Mouse (Mus musculus) MEL (cell line): Measurements from ENCODE around the gene Rpl37. TPM values are rescaled to one million over a fixed set of nuclear protein-coding genes. Genes with fewer than 3 reads are reported as not detected.

Source experiments
- DNase-seq: peaks from one replicate; pipeline ENCODE4 v3.0.0; 2011; ENCODE audit warnings: low read depth, low spot score
- H3K27ac ChIP-seq: 2 replicates; pipeline ENCODE4 v1.5.1; 2012; ENCODE audit warnings: low read depth, mild to moderate bottlenecking, control low read depth, low read length, moderate library complexity; ENCODE audit not compliant: control insufficient read depth
- H3K27me3 ChIP-seq, 2 experiments: fragments of 150-350 bp in 1 of 2; sonication (generic) in 1 of 2; 2 replicates each; pipeline ENCODE4 v1.6.1; 2012; ENCODE audit warnings: low read length in 2 of 2, mild to moderate bottlenecking in 2 of 2, improper control_type of control experiment in 1 of 2, moderate library complexity in 1 of 2; ENCODE audit not compliant: insufficient read depth in 2 of 2, control insufficient read depth in 1 of 2
- H3K36me3 ChIP-seq, 2 experiments: 2 replicates each; pipeline ENCODE4 v1.6.1; 2012 to 2014; ENCODE audit warnings: low read length in 2 of 2, improper control_type of control experiment in 1 of 2, inconsistent platforms in 1 of 2, mild to moderate bottlenecking in 1 of 2; ENCODE audit not compliant: insufficient read depth in 2 of 2, control insufficient read depth in 1 of 2
- H3K4me1 ChIP-seq, 2 experiments: fragments of 150-350 bp in 1 of 2; sonication (generic) in 1 of 2; 2 replicates each; pipeline ENCODE4 v1.6.1; 2012; ENCODE audit warnings: low read length in 2 of 2, improper control_type of control experiment in 1 of 2, mild to moderate bottlenecking in 1 of 2; ENCODE audit not compliant: insufficient read depth in 2 of 2, control insufficient read depth in 1 of 2
- H3K4me3 ChIP-seq, 2 experiments: fragments of 150-350 bp in 1 of 2; sonication (generic) in 1 of 2; 2 replicates each; pipeline ENCODE4 v1.5.1; 2012; ENCODE audit warnings: low read depth in 2 of 2, low read length in 2 of 2, mild to moderate bottlenecking in 2 of 2, moderate library complexity in 2 of 2, control low read depth in 1 of 2, improper control_type of control experiment in 1 of 2; ENCODE audit not compliant: control insufficient read depth in 1 of 2, insufficient read depth in 1 of 2
- H3K79me2 ChIP-seq: 2 replicates; pipeline ENCODE4 v1.6.1; 2012; ENCODE audit warnings: mild to moderate bottlenecking, low read length, moderate library complexity; ENCODE audit not compliant: control insufficient read depth, poor library complexity, insufficient read depth
- H3K9ac ChIP-seq: 2 replicates; pipeline ENCODE4 v1.6.1; 2012; ENCODE audit warnings: low read depth, mild to moderate bottlenecking, control low read depth, low read length, moderate library complexity; ENCODE audit not compliant: control insufficient read depth, poor library complexity, severe bottlenecking
- H3K9me3 ChIP-seq: fragments of 150-350 bp; sonication (generic); replicated peaks from 2 replicates; pipeline ENCODE4 v1.6.1; 2012; ENCODE audit warnings: mild to moderate bottlenecking, low read length, improper control_type of control experiment, moderate library complexity; ENCODE audit not compliant: insufficient read depth
- BHLHE40 ChIP-seq: IDR thresholded peaks from 2 replicates; pipeline ENCODE4 v1.6.1; 2012; ENCODE audit warnings: low read depth, mild to moderate bottlenecking, inconsistent platforms, low read length, improper control_type of control experiment, borderline replicate concordance
- CHD1 ChIP-seq: IDR thresholded peaks from 2 replicates; pipeline ENCODE4 v1.6.1; 2012; ENCODE audit warnings: low read depth, mild to moderate bottlenecking, inconsistent platforms, low read length, improper control_type of control experiment
- CTCF ChIP-seq, 3 experiments: IDR thresholded peaks in 2 of 3; conservative IDR thresholded peaks in 1 of 3; 2 replicates each; pipeline ENCODE4 v1.5.1; 2011 to 2012; ENCODE audit warnings: low read length in 3 of 3, low read depth in 2 of 3, mild to moderate bottlenecking in 2 of 3, improper control_type of control experiment in 1 of 3, inconsistent platforms in 1 of 3, mixed read lengths in 1 of 3, moderate library complexity in 1 of 3; ENCODE audit not compliant: control insufficient read depth in 1 of 3, insufficient read depth in 1 of 3, poor library complexity in 1 of 3, severe bottlenecking in 1 of 3
- ELF1 ChIP-seq: IDR thresholded peaks from 2 replicates; pipeline ENCODE4 v1.6.1; 2014; ENCODE audit warnings: low read depth, mild to moderate bottlenecking, inconsistent platforms, low read length, improper control_type of control experiment, moderate library complexity
- ETS1 ChIP-seq: IDR thresholded peaks from 2 replicates; pipeline ENCODE4 v1.6.1; 2012; ENCODE audit warnings: low read depth, mild to moderate bottlenecking, inconsistent platforms, low read length, improper control_type of control experiment, moderate library complexity
- GABPA ChIP-seq: IDR thresholded peaks from 2 replicates; pipeline ENCODE4 v1.6.1; 2012; ENCODE audit warnings: low read depth, mild to moderate bottlenecking, inconsistent platforms, low read length, improper control_type of control experiment, moderate library complexity
- GATA1 ChIP-seq: IDR thresholded peaks from 2 replicates; pipeline ENCODE4 v1.6.1; 2011; ENCODE audit warnings: low read depth, low read length, improper control_type of control experiment
- HCFC1 ChIP-seq: IDR thresholded peaks from 2 replicates; pipeline ENCODE4 v1.6.1; 2012; ENCODE audit warnings: low read depth, mild to moderate bottlenecking, inconsistent platforms, low read length, improper control_type of control experiment, moderate library complexity
- JUND ChIP-seq: IDR thresholded peaks from 2 replicates; pipeline ENCODE4 v1.6.1; 2011; ENCODE audit warnings: low read depth, mild to moderate bottlenecking, improper control_type of control experiment, low read length
- KAT2A ChIP-seq: conservative IDR thresholded peaks from 2 replicates; pipeline ENCODE4 v1.6.1; 2012; ENCODE audit warnings: low read depth, low read length, improper control_type of control experiment, inconsistent platforms
- MAX ChIP-seq: IDR thresholded peaks from 2 replicates; pipeline ENCODE4 v1.6.1; 2011; ENCODE audit warnings: low read length, improper control_type of control experiment
- MAZ ChIP-seq: IDR thresholded peaks from 2 replicates; pipeline ENCODE4 v1.6.1; 2012; ENCODE audit warnings: low read depth, mild to moderate bottlenecking, inconsistent platforms, low read length, improper control_type of control experiment
- MXI1 ChIP-seq: IDR thresholded peaks from 2 replicates; pipeline ENCODE4 v1.6.1; 2011; ENCODE audit warnings: mild to moderate bottlenecking, low read depth, low read length, improper control_type of control experiment
- MYB ChIP-seq: IDR thresholded peaks from 2 replicates; pipeline ENCODE4 v1.6.1; 2011; ENCODE audit warnings: mild to moderate bottlenecking, low read depth, low read length, improper control_type of control experiment
- NELFE ChIP-seq: IDR thresholded peaks from 2 replicates; pipeline ENCODE4 v1.6.1; 2011; ENCODE audit warnings: low read depth, low read length, improper control_type of control experiment
- NRF1 ChIP-seq: IDR thresholded peaks from 2 replicates; pipeline ENCODE4 v1.6.1; 2014; ENCODE audit warnings: low read depth, mild to moderate bottlenecking, inconsistent platforms, low read length, improper control_type of control experiment, moderate library complexity; ENCODE audit not compliant: poor library complexity, insufficient read depth, severe bottlenecking
- POLR2A ChIP-seq, 2 experiments: IDR thresholded peaks; 2 replicates each; pipeline ENCODE4 v1.6.1; 2011 to 2012; ENCODE audit warnings: low read length in 2 of 2, mild to moderate bottlenecking in 2 of 2, control low read depth in 1 of 2, improper control_type of control experiment in 1 of 2, low read depth in 1 of 2, moderate library complexity in 1 of 2; ENCODE audit not compliant: control insufficient read depth in 1 of 2, insufficient read depth in 1 of 2, poor library complexity in 1 of 2
- SIN3A ChIP-seq: IDR thresholded peaks from 2 replicates; pipeline ENCODE4 v1.6.1; 2012; ENCODE audit warnings: low read length, improper control_type of control experiment, inconsistent platforms
- TCF12 ChIP-seq: IDR thresholded peaks from 2 replicates; pipeline ENCODE4 v1.6.1; 2014; ENCODE audit warnings: low read depth, mild to moderate bottlenecking, inconsistent platforms, low read length, improper control_type of control experiment, moderate library complexity
- UBTF ChIP-seq: IDR thresholded peaks from 2 replicates; pipeline ENCODE4 v1.6.1; 2012; ENCODE audit warnings: low read depth, mild to moderate bottlenecking, inconsistent platforms, low read length, improper control_type of control experiment, moderate library complexity, borderline replicate concordance; ENCODE audit not compliant: insufficient read depth
- USF1 ChIP-seq: IDR thresholded peaks from 2 replicates; pipeline ENCODE4 v1.6.1; 2014; ENCODE audit warnings: low read depth, mild to moderate bottlenecking, inconsistent platforms, low read length, improper control_type of control experiment, moderate library complexity
- ZMIZ1 ChIP-seq: IDR thresholded peaks from 2 replicates; pipeline ENCODE4 v1.6.1; 2012; ENCODE audit warnings: low read depth, mild to moderate bottlenecking, inconsistent platforms, low read length, improper control_type of control experiment, moderate library complexity
- ZNF384 ChIP-seq: IDR thresholded peaks from 2 replicates; pipeline ENCODE4 v1.6.1; 2012; ENCODE audit warnings: low read depth, mild to moderate bottlenecking, inconsistent platforms, low read length, improper control_type of control experiment
- polyA plus RNA-seq, 2 experiments: library from polyadenylated mRNA; stranded (reverse) in 1 of 2; unstranded in 1 of 2; fragments of >175 nt in 1 of 2; fragments of >200 nt in 1 of 2; gene quantifications; 2 replicates each; pipeline versions ENCODE4 v1.2.1 to v1.2.4; 2012; ENCODE audit warnings: low replicate concordance in 2 of 2, low read depth in 1 of 2; ENCODE audit not compliant: insufficient read length in 2 of 2, insufficient read depth in 1 of 2, missing spikeins in 1 of 2
- total RNA-seq: library from RNA; depleted of rRNA; stranded (reverse); fragments of 300-350 nt; gene quantifications from 2 replicates; pipeline ENCODE4 v1.2.3, GENCODE M21; 2012

Rpl37 gene
- total and polyA plus RNA-seq, 3 experiments = 923 to 1,669 (median 1,012) TPM

GRCm38 (mm10) chr15:5142047-5142446 lies 25.6 kb downstream of the Rpl37 start:
- Histone ChIP-seq H3K4me1 (peaks cover 23 to 34% of the 10 kb centered on the region in 2 experiments), H3K4me3 (peak overlapping the region in 1 of 2 experiments; percentile 2; a peak in 1 of 4 replicates), H3K79me2 (peaks cover 30% of the 10 kb centered on the region), H3K9me3 (no peaks in the 10 kb centered on the region), H3K27ac (peak overlapping the region; percentile 38), H3K27me3 (no peaks in the 10 kb centered on the region), H3K9ac (no peak overlapping the region), H3K36me3 (peaks cover 0 to 45% of the 10 kb centered on the region in 2 experiments; a peak in 2 of 4 replicates)
- peak; percentile 67 for DNase-seq
- TF ChIP-seq USF1 (peak; percentile 69), JUND (peak; percentile 48; the same call in 1 of the 2 replicates), GATA1 (peak; percentile 27; the same call in 1 of the 2 replicates), MAX (peak; percentile 38; the same call in 1 of the 2 replicates), ZMIZ1 (no peak), GABPA (no peak), KAT2A (no peak), MYB (no peak), ZNF384 (no peak), CHD1 (no peak), ETS1 (no peak), ELF1 (no peak)

GRCm38 (mm10) chr15:5142714-5143113 lies 26.3 kb downstream of the Rpl37 start:
- Histone ChIP-seq H3K36me3 (peaks cover 0 to 41% of the 10 kb centered on the region in 2 experiments; a peak in 2 of 4 replicates), H3K27ac (peak overlapping the region; percentile 38; the same call in 1 of the 2 replicates), H3K4me3 (peak overlapping the region in 1 of 2 experiments; percentile 71; a peak in 2 of 4 replicates)

GRCm38 (mm10) chr15:5143361-5144020 lies 27.0 kb downstream of the Rpl37 start, which contains the start of gene Prkaa1:
Gene Prkaa1, plus strand, starts transcription at chr15:5143861.
- H3K27me3 ChIP-seq = no peaks in the 10 kb centered on the region
- DNase-seq = peak; percentile 76
- peak within 1 kb of the TSS; percentile 68 for H3K27ac ChIP-seq
- H3K4me3 ChIP-seq = peak within 1 kb of the TSS; percentile 77 to 84
- H3K4me1 ChIP-seq = peaks cover 17 to 24% of the 10 kb centered on the region in 2 experiments
- H3K79me2 ChIP-seq = peaks cover 40% of the 10 kb centered on the region
- peaks cover 0 to 33% of the 10 kb centered on the region in 2 experiments; a peak in 2 of 4 replicates for H3K36me3 ChIP-seq
- H3K9me3 ChIP-seq = no peaks in the 10 kb centered on the region
- H3K9ac ChIP-seq = peak within 1 kb of the TSS; percentile 95
- TF ChIP-seq NRF1 = peak; percentile 63
- no peak for TF ChIP-seq MXI1
- peak; percentile 67 to 75; a peak in 2 of 4 replicates for TF ChIP-seq POLR2A (IDR thresholded peaks at IDR 0.05; ENCODE audit: control insufficient read depth in 1 of 2, insufficient read depth in 1 of 2, low read depth in 1 of 2, low read length in 2 of 2, poor library complexity in 1 of 2)
- no peak for TF ChIP-seq UBTF
- peak; percentile 69 for TF ChIP-seq NELFE
- peak in 2 of 3 experiments; percentile 27 to 55; a peak in 4 of 6 replicates for TF ChIP-seq CTCF (IDR thresholded peaks at IDR 0.05 in 2 of 3, conservative IDR thresholded peaks at IDR 0.05 in 1 of 3; ENCODE audit: control insufficient read depth in 1 of 3, insufficient read depth in 1 of 3, low read depth in 2 of 3, low read length in 3 of 3, poor library complexity in 1 of 3, severe bottlenecking in 1 of 3)
- peak; percentile 39 for TF ChIP-seq TCF12
- no peak for TF ChIP-seq BHLHE40
- peak; percentile 35; the same call in 1 of the 2 replicates for TF ChIP-seq MAZ
- 0 out of 2 replicates have a peak, but pooled peaks have one; percentile 26 for TF ChIP-seq GATA1
- 0 out of 2 replicates have a peak, but pooled peaks have one; percentile 22 for TF ChIP-seq MAX
- peak; percentile 47; the same call in 1 of the 2 replicates for TF ChIP-seq HCFC1
- peak; percentile 58; the same call in 1 of the 2 replicates for TF ChIP-seq ELF1
- TF ChIP-seq SIN3A = peak; percentile 17; the same call in 1 of the 2 replicates

More at GRCm38 (mm10) chr15:5142714-5143113, 26.3 kb downstream of the Rpl37 start:
- Histone ChIP-seq H3K79me2 (peaks cover 34% of the 10 kb centered on the region), H3K9me3 (no peaks in the 10 kb centered on the region), H3K4me1 (peaks cover 22 to 32% of the 10 kb centered on the region in 2 experiments), H3K9ac (peak overlapping the region; percentile 18; the same call in 1 of the 2 replicates)
- peak; percentile 43 for DNase-seq
- no peak for TF ChIP-seq MAX
- peak; percentile 80 for TF ChIP-seq ZNF384
- TF ChIP-seq, all 39 proteins: peak for 1
- H3K27me3 ChIP-seq = no peaks in the 10 kb centered on the region
